Mouse (Mus musculus): ENCODE results near the gene Il17d.

The Il17d gene

GRCm38 (mm10) chr14:57535646-57536045 is 11.1 kb downstream of the Il17d start:
- no peak for DNase-seq (ENCODE audit: low spot score in 2 of 2)

GRCm38 (mm10) chr14:57536820-57537219 is 12.2 kb downstream of the Il17d start:
- no peak for DNase-seq (ENCODE audit: low spot score in 2 of 2)

- no peak for DNase-seq (ENCODE audit: low spot score in 2 of 2)
Observed at GRCm38 (mm10) chr14:57537261-57538015, 12.9 kb downstream of the Il17d start.

- no peak for DNase-seq (ENCODE audit: low spot score in 2 of 2)
Observed at GRCm38 (mm10) chr14:57540683-57541082, 16.1 kb downstream of the Il17d start.

- DNase-seq (ENCODE audit: low spot score in 2 of 2), result no peak
Observed at GRCm38 (mm10) chr14:57542231-57542630, 17.7 kb downstream of the Il17d start.

GRCm38 (mm10) chr14:57543420-57544039 is 19.0 kb downstream of the Il17d start:
- no peak for DNase-seq (ENCODE audit: low spot score in 2 of 2)

- DNase-seq (ENCODE audit: low spot score in 2 of 2), result no peak
Observed at GRCm38 (mm10) chr14:57545526-57545925, 20.9 kb downstream of the Il17d start.

- DNase-seq (ENCODE audit: low spot score in 2 of 2), result no peak
Observed at GRCm38 (mm10) chr14:57546131-57546530, 21.6 kb downstream of the Il17d start.

GRCm38 (mm10) chr14:57546557-57547021 is 22.0 kb downstream of the Il17d start:
- DNase-seq (ENCODE audit: low spot score in 2 of 2), result peak; percentile 24 to 28

- DNase-seq (ENCODE audit: low spot score in 2 of 2), result no peak
Observed at GRCm38 (mm10) chr14:57547062-57547461, 22.5 kb downstream of the Il17d start.

- no peak for DNase-seq (ENCODE audit: low spot score in 2 of 2)
Observed at GRCm38 (mm10) chr14:57552945-57553344, 28.4 kb downstream of the Il17d start.

- DNase-seq (ENCODE audit: low spot score in 2 of 2), result no peak
Observed at GRCm38 (mm10) chr14:57554434-57554833, 29.9 kb downstream of the Il17d start.

- DNase-seq (ENCODE audit: low spot score in 2 of 2), result no peak
Observed at GRCm38 (mm10) chr14:57555471-57556070, 31.0 kb downstream of the Il17d start.

- no peak for DNase-seq (ENCODE audit: low spot score in 2 of 2)
Observed at GRCm38 (mm10) chr14:57556922-57557321, 32.3 kb downstream of the Il17d start.

GRCm38 (mm10) chr14:57565626-57566025 is 41.0 kb downstream of the Il17d start:
- no peak for DNase-seq (ENCODE audit: low spot score in 2 of 2)

- DNase-seq (ENCODE audit: low spot score in 2 of 2), result peak; percentile 94 to 96
Observed at GRCm38 (mm10) chr14:57571155-57572133, 46.9 kb downstream of the Il17d start, which contains the start of gene Eef1akmt1. TSS of gene Eef1akmt1 (minus strand) at chr14:57571612.

- no peak for DNase-seq (ENCODE audit: low spot score in 2 of 2)
Observed at GRCm38 (mm10) chr14:57574792-57575587, 50.4 kb downstream of the Il17d start.

GRCm38 (mm10) chr14:57576364-57577060 is 51.9 kb downstream of the Il17d start:
- no peak for DNase-seq (ENCODE audit: low spot score in 2 of 2)

GRCm38 (mm10) chr14:57591830-57592229 is 67.3 kb downstream of the Il17d start:
- no peak for DNase-seq (ENCODE audit: low spot score in 2 of 2)
